Mouse (Mus musculus) layer of hippocampus, adult 9-11 months (tissue): ENCODE data around the gene Dpt.
"Not testable (repeated sequence)": the region's sequence is repeated elsewhere in the genome, so short reads cannot be mapped to it uniquely, and the experiment has no call there.

ENCODE experiments used
- DNase-seq: peaks from one replicate; pipeline ENCODE4 v3.0.0; 2022

Gene Dpt

GRCm38 (mm10) chr1:164796471-164796870, at the start of gene Dpt:
Gene Dpt (plus strand): TSS chr1:164796644.
- DNase-seq = no peak

GRCm38 (mm10) chr1:164753736-164754135, 42.7 kb upstream of the Dpt start:
- peak; percentile 81 for DNase-seq

- peak; percentile 83 for DNase-seq
These were observed 40.8 kb upstream of the Dpt start for GRCm38 (mm10) chr1:164755671-164756070.

- DNase-seq = no peak
These were observed 39.5 kb upstream of the Dpt start for GRCm38 (mm10) chr1:164756951-164757350.

GRCm38 (mm10) chr1:164758401-164758800, 38.0 kb upstream of the Dpt start:
- DNase-seq = no peak

- no peak for DNase-seq
These were observed 34.2 kb upstream of the Dpt start for GRCm38 (mm10) chr1:164762276-164762675.

- DNase-seq = no peak
These were observed 29.8 kb upstream of the Dpt start for GRCm38 (mm10) chr1:164766646-164767045.

GRCm38 (mm10) chr1:164770611-164771010, 25.8 kb upstream of the Dpt start:
- peak; percentile 87 for DNase-seq

GRCm38 (mm10) chr1:164780851-164781510, 15.5 kb upstream of the Dpt start:
- DNase-seq = no peak

GRCm38 (mm10) chr1:164786165-164786564, 10.3 kb upstream of the Dpt start:
- no peak for DNase-seq

- DNase-seq = peak; percentile 92
These were observed 8.7 kb upstream of the Dpt start for GRCm38 (mm10) chr1:164787771-164788170.

- no peak for DNase-seq
These were observed 8.2 kb upstream of the Dpt start for GRCm38 (mm10) chr1:164788292-164788691.

GRCm38 (mm10) chr1:164790296-164790695, 6.1 kb upstream of the Dpt start:
- not testable (repeated sequence) for DNase-seq

- DNase-seq = no peak
These were observed 3.4 kb upstream of the Dpt start for GRCm38 (mm10) chr1:164793049-164793448.

GRCm38 (mm10) chr1:164797746-164798285, 1.4 kb downstream of the Dpt start:
- no peak for DNase-seq

- DNase-seq = no peak
These were observed 2.1 kb downstream of the Dpt start for GRCm38 (mm10) chr1:164798471-164798922.

GRCm38 (mm10) chr1:164799161-164799560, 2.7 kb downstream of the Dpt start:
- no peak for DNase-seq

- DNase-seq = no peak
These were observed 7.8 kb downstream of the Dpt start for GRCm38 (mm10) chr1:164804277-164804676.

GRCm38 (mm10) chr1:164804751-164805435, 8.4 kb downstream of the Dpt start:
- no peak for DNase-seq

- no peak for DNase-seq
These were observed 12.9 kb downstream of the Dpt start for GRCm38 (mm10) chr1:164809371-164809770.

- DNase-seq = no peak
These were observed 14.9 kb downstream of the Dpt start for GRCm38 (mm10) chr1:164811296-164811695.

GRCm38 (mm10) chr1:164814243-164814642, 17.8 kb downstream of the Dpt start:
- no peak for DNase-seq

- DNase-seq = no peak
These were observed 18.9 kb downstream of the Dpt start for GRCm38 (mm10) chr1:164815330-164815729.

GRCm38 (mm10) chr1:164817331-164817730, 20.9 kb downstream of the Dpt start:
- no peak for DNase-seq
